ENCODE assay signal across 8 mouse cellular contexts in the genomic region with DNA sequence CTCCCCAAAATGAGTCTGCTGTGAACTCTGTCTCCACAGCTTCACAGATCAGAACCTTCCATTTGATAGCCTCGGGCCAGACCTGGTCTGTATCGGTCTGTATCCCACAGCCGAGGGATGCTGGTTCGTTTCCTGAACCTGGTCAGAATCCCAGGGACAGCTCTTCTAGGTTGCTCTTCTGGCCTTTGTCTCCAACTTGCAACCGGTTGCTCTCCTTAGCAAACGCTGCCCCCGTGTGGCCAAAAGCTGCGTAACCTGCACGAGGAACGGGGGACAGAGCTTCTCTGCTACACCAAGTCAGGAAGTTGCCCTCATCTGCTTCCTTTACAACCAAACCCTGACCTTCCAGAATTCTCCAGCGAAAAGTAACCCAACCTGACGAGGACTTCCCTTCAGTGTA. TPM values are rescaled to one million over a fixed set of nuclear protein-coding genes. Genes with fewer than 3 reads are reported as not detected.
DNase-seq lines count a peak whose midpoint lies in the region; ATAC-seq and TF ChIP-seq lines count a peak whose summit lies in the region.

No protein-coding gene starts in this region.

- H3K36me3 ChIP-seq in forebrain, postnatal 0 days (ENCODE audit: insufficient read depth): no peaks in the 10 kb centered on the region
- no peaks in the 10 kb centered on the region for H3K36me3 ChIP-seq in hindbrain, embryonic 14.5 days (replicated peaks; ENCODE audit: control insufficient read depth, insufficient read depth)

- H3K4me2 ChIP-seq in forebrain, postnatal 0 days (ENCODE audit: low read depth): no peak overlapping the region
- H3K4me2 ChIP-seq in hindbrain, embryonic 14.5 days (replicated peaks): no peak overlapping the region

- H3K27me3 ChIP-seq in forebrain, postnatal 0 days (ENCODE audit: insufficient read depth, low read length): no peaks in the 10 kb centered on the region
- no peaks in the 10 kb centered on the region for H3K27me3 ChIP-seq in hindbrain, embryonic 14.5 days (ENCODE audit: control insufficient read depth, insufficient read depth, low read length)

- WGBS in forebrain, postnatal 0 days: 3% methylated on average over 12 of the region's 12 CpGs
- 6% methylated on average over 12 of the region's 12 CpGs for WGBS in hindbrain, embryonic 14.5 days

- no peak overlapping the region for H3K27ac ChIP-seq in forebrain, postnatal 0 days (ENCODE audit: low read depth, low read length)
- H3K27ac ChIP-seq in hindbrain, embryonic 14.5 days: no peak overlapping the region

- ATAC-seq in forebrain, postnatal 0 days: peak; percentile 55
- peak; percentile 65 for ATAC-seq in hindbrain, embryonic 14.5 days (ENCODE audit: low FRiP score)

- no peaks in the 10 kb centered on the region for H3K4me1 ChIP-seq in forebrain, postnatal 0 days (ENCODE audit: insufficient read depth)
- H3K4me1 ChIP-seq in hindbrain, embryonic 14.5 days (replicated peaks; ENCODE audit: control insufficient read depth, insufficient read depth, low read length): no peaks in the 10 kb centered on the region

- TF ChIP-seq CTCF in forebrain, postnatal 0 days (IDR thresholded peaks at IDR 0.05; ENCODE audit: low read depth): peak; percentile 99

- no peaks in the 10 kb centered on the region for H3K9me3 ChIP-seq in forebrain, postnatal 0 days (ENCODE audit: low read length)
- H3K9me3 ChIP-seq in hindbrain, embryonic 14.5 days (ENCODE audit: control insufficient read depth, low read length): no peaks in the 10 kb centered on the region

- no peak overlapping the region for H3K4me3 ChIP-seq in forebrain, postnatal 0 days (ENCODE audit: low read depth, low read length)
- no peak overlapping the region for H3K4me3 ChIP-seq in hindbrain, embryonic 14.5 days (replicated peaks; ENCODE audit: low read length)

- peak; percentile 73 for DNase-seq in Muller cell, postnatal 12 days (ENCODE audit: inconsistent ontology term)
- DNase-seq in cerebellum, adult 11-12 months: peak; percentile 25
- DNase-seq in forebrain, postnatal 0 days: peak; percentile 94
- peak; percentile 98 for DNase-seq in hindbrain, embryonic 14.5 days (ENCODE audit: low spot score)
- peak; percentile 91 for DNase-seq in layer of hippocampus, postnatal 14 days (ENCODE audit: low spot score in 2 of 2)
- DNase-seq in lung, postnatal 4 days: peak; percentile 87 to 94
- peak; percentile 79 for DNase-seq in retina, postnatal 7 days (ENCODE audit: low read depth, low spot score)
- peak; percentile 98 for DNase-seq in thymus, postnatal 4 days

- no peak overlapping the region for H3K9ac ChIP-seq in forebrain, postnatal 0 days
- H3K9ac ChIP-seq in hindbrain, embryonic 14.5 days: no peak overlapping the region

RNA-seq across cellular contexts. Expression of gene Zfp217, which starts 46.8 kb away (rescaled TPM):
- 3.3 and 3.5 TPM in 2 replicates for total RNA-seq in forebrain, postnatal 0 days (2014; rRNA removed)
- polyA plus RNA-seq in forebrain, postnatal 0 days (2015; fragmentation: Nextera tagmentation; extraction: Ambion mirVana): 0.28 and 0.64 TPM in 2 replicates
- 0.98 and 1.5 TPM in 2 replicates for polyA plus RNA-seq in hindbrain, embryonic 14.5 days (2014; fragmentation: Nextera tagmentation; extraction: Ambion mirVana)
- total RNA-seq in layer of hippocampus, postnatal 14 days (2021): 1 to 10 TPM; 3.0 to 3.1 TPM

Comparison
In these comparisons a context has a peak if more than half of its experiments do, and no peak if none do; other contexts are left out.
1. DNase-seq: peak in every context shown above with its lines; median percentile 98 in hindbrain, embryonic 14.5 days; 98 in thymus, postnatal 4 days; 94 in forebrain, postnatal 0 days; 91 in layer of hippocampus, postnatal 14 days; 90 in lung, postnatal 4 days; 79 in retina, postnatal 7 days; 73 in Muller cell, postnatal 12 days; 25 in cerebellum, adult 11-12 months.